Mouse (Mus musculus): ENCODE measurements at regions not wholly inside any gene's neighbourhood (a gene's known extent, or its start where the extent isn't known, plus 50 kb on each side); places are given as distances from the start of the nearest gene placed in this dataset.
A peak's percentile ranks its signal among the peaks of the same experiment; 100 is the strongest.

GRCm38 (mm10) chr8:128003385-128003784, 355.0 kb upstream of the Nrp1 start:
- H3K4me3 ChIP-seq (replicated peaks; ENCODE audit: insufficient read depth, low read depth, low read length) = no peak overlapping the region
- no peaks in the 10 kb centered on the region for H3K4me1 ChIP-seq (ENCODE audit: control insufficient read depth, insufficient read depth, low read length)
- H3K27me3 ChIP-seq (ENCODE audit: control insufficient read depth, insufficient read depth, low read length) = no peaks in the 10 kb centered on the region
- H3K27ac ChIP-seq (ENCODE audit: insufficient read depth, low read length) = no peak overlapping the region
- TF ChIP-seq POLR2A (IDR thresholded peaks at IDR 0.05; ENCODE audit: borderline replicate concordance, insufficient read depth, low read length) = no peak
- no peak for TF ChIP-seq CTCF (IDR thresholded peaks at IDR 0.05; ENCODE audit: borderline replicate concordance, insufficient read depth, low read depth, low read length)
- DNase-seq = no peak
- WGBS = 32% methylated on average over 1 of the region's 1 CpGs

GRCm38 (mm10) chr8:128003881-128004286, 354.5 kb upstream of the Nrp1 start:
- DNase-seq = no peak
- Histone ChIP-seq H3K27me3 (ENCODE audit: control insufficient read depth, insufficient read depth, low read length) (no peaks in the 10 kb centered on the region), H3K4me3 (replicated peaks; ENCODE audit: insufficient read depth, low read depth, low read length) (no peak overlapping the region), H3K4me1 (ENCODE audit: control insufficient read depth, insufficient read depth, low read length) (no peaks in the 10 kb centered on the region), H3K27ac (ENCODE audit: insufficient read depth, low read length) (no peak overlapping the region)
- TF ChIP-seq CTCF (IDR thresholded peaks at IDR 0.05; ENCODE audit: borderline replicate concordance, insufficient read depth, low read depth, low read length) (no peak), POLR2A (IDR thresholded peaks at IDR 0.05; ENCODE audit: borderline replicate concordance, insufficient read depth, low read length) (no peak)
- WGBS = 55% methylated on average over 3 of the region's 3 CpGs

- 90% methylated on average over 6 of the region's 6 CpGs for WGBS
- Histone ChIP-seq H3K27me3 (ENCODE audit: control insufficient read depth, insufficient read depth, low read length) (no peaks in the 10 kb centered on the region), H3K27ac (ENCODE audit: insufficient read depth, low read length) (no peak overlapping the region), H3K4me1 (ENCODE audit: control insufficient read depth, insufficient read depth, low read length) (no peaks in the 10 kb centered on the region), H3K4me3 (replicated peaks; ENCODE audit: insufficient read depth, low read depth, low read length) (no peak overlapping the region)
- no peak for TF ChIP-seq POLR2A (IDR thresholded peaks at IDR 0.05; ENCODE audit: borderline replicate concordance, insufficient read depth, low read length)
- TF ChIP-seq CTCF (IDR thresholded peaks at IDR 0.05; ENCODE audit: borderline replicate concordance, insufficient read depth, low read depth, low read length) = no peak
- no peak for DNase-seq
Observed at GRCm38 (mm10) chr8:128009393-128010010, 348.9 kb upstream of the Nrp1 start.

GRCm38 (mm10) chr8:128017171-128017570, 341.2 kb upstream of the Nrp1 start:
- Histone ChIP-seq H3K4me3 (replicated peaks; ENCODE audit: insufficient read depth, low read depth, low read length) (no peak overlapping the region), H3K27ac (ENCODE audit: insufficient read depth, low read length) (no peak overlapping the region), H3K4me1 (ENCODE audit: control insufficient read depth, insufficient read depth, low read length) (no peaks in the 10 kb centered on the region), H3K27me3 (ENCODE audit: control insufficient read depth, insufficient read depth, low read length) (no peaks in the 10 kb centered on the region)
- TF ChIP-seq POLR2A (IDR thresholded peaks at IDR 0.05; ENCODE audit: borderline replicate concordance, insufficient read depth, low read length) = no peak
- no peak for TF ChIP-seq CTCF (IDR thresholded peaks at IDR 0.05; ENCODE audit: borderline replicate concordance, insufficient read depth, low read depth, low read length)
- 67% methylated on average over 8 of the region's 8 CpGs for WGBS
- DNase-seq = no peak

DNA sequence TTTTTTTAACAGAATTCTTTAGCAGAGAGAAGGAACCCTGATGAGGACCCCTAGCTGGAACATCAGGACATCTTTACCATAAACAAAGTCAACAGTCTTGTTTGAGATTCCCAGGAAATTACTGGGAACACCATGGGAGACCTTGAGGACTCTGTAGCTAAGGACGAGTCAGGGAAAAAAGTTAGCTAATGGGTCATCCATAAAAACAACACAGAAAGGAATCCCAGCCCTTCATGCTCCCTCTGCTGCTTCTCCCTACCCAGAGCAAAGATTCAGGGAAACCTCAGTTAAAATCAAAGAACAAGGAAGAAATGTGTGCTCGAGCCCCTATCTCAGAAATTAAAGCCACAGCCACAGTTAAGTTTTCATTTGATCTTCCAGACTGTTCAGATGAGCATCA, 334.7 kb upstream of the Nrp1 start:
- TF ChIP-seq CTCF (IDR thresholded peaks at IDR 0.05; ENCODE audit: borderline replicate concordance, insufficient read depth, low read depth, low read length) = no peak
- TF ChIP-seq POLR2A (IDR thresholded peaks at IDR 0.05; ENCODE audit: borderline replicate concordance, insufficient read depth, low read length) = no peak
- Histone ChIP-seq H3K4me1 (ENCODE audit: control insufficient read depth, insufficient read depth, low read length) (peaks cover 4% of the 10 kb centered on the region; the same call in 1 of the 2 replicates), H3K27ac (ENCODE audit: insufficient read depth, low read length) (no peak overlapping the region)

DNA sequence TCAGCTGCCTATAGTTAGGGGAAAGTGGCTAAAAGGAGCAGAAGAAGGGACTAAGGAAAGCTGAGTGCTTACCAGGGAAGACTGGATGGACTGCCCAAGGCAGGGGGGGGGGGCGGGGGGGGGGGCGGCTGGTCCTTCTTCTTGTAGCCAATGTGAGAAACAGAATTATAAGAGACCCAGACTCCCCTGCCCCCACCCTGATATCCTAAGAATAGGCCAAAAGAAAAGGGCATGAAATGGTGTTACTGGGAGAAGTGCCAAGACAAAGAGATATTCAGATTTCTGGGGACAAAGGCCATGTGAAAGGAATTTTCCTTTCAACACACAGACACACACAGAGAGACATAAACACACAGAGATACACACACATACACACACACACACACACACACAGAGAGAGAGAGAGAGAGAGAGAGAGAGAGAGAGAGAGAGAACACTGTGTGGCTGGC, 333.6 kb upstream of the Nrp1 start:
- Histone ChIP-seq H3K27ac (ENCODE audit: insufficient read depth, low read length) (no peak overlapping the region), H3K4me1 (ENCODE audit: control insufficient read depth, insufficient read depth, low read length) (peaks cover 4% of the 10 kb centered on the region; the same call in 1 of the 2 replicates), H3K4me3 (replicated peaks; ENCODE audit: insufficient read depth, low read depth, low read length) (no peak overlapping the region), H3K27me3 (ENCODE audit: control insufficient read depth, insufficient read depth, low read length) (no peaks in the 10 kb centered on the region; the same call in 1 of the 2 replicates)
- peak in 1 of 2 experiments; percentile 3 for DNase-seq
- TF ChIP-seq POLR2A (IDR thresholded peaks at IDR 0.05; ENCODE audit: borderline replicate concordance, insufficient read depth, low read length) = no peak
- no peak for TF ChIP-seq CTCF (IDR thresholded peaks at IDR 0.05; ENCODE audit: borderline replicate concordance, insufficient read depth, low read depth, low read length)
- WGBS = 0% methylated on average over 2 of the region's 2 CpGs

More for the DNA sequence above, 334.7 kb upstream of the Nrp1 start:
- 82% methylated on average over 2 of the region's 2 CpGs for WGBS
- H3K4me3 ChIP-seq (replicated peaks; ENCODE audit: insufficient read depth, low read depth, low read length) = no peak overlapping the region
- no peaks in the 10 kb centered on the region; the same call in 1 of the 2 replicates for H3K27me3 ChIP-seq (ENCODE audit: control insufficient read depth, insufficient read depth, low read length)
- DNase-seq = no peak

DNA sequence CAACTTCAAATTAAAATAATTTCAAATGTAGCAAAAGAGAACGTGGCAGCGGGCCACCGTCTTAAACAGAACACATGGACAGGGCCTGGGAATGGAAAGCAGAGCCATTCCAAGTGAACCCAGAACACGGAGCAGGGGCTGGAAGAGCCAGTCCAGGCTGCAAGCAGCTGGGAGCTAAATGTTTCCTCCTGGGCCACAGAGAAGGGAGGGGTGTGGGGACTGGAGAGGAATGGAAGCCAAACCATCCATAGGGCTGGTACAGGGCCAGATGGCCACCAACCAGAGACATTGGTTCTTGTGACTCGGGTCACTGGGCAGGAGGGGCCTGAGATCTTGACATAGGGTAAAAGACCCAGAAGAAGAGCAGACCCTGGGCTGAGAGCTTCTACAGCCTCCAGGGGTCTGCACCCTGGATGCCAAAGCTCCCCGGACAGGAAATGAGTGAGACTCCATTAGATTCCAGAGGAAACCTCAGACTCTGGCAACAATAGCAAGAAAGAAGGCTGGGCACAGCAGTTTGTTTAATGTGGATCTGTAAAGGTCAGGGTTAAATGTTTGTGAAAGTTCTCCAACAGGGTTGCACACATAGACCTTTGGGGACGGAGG, 333.1 kb upstream of the Nrp1 start:
- peak; percentile 15 to 32 for DNase-seq
- WGBS = 9% methylated on average over 7 of the region's 7 CpGs
- TF ChIP-seq POLR2A (IDR thresholded peaks at IDR 0.05; ENCODE audit: borderline replicate concordance, insufficient read depth, low read length) (no peak), CTCF (IDR thresholded peaks at IDR 0.05; ENCODE audit: borderline replicate concordance, insufficient read depth, low read depth, low read length) (no peak)
- H3K4me1 ChIP-seq (ENCODE audit: control insufficient read depth, insufficient read depth, low read length) = peaks cover 4% of the 10 kb centered on the region; the same call in 1 of the 2 replicates
- no peak overlapping the region for H3K4me3 ChIP-seq (replicated peaks; ENCODE audit: insufficient read depth, low read depth, low read length)
- no peaks in the 10 kb centered on the region; the same call in 1 of the 2 replicates for H3K27me3 ChIP-seq (ENCODE audit: control insufficient read depth, insufficient read depth, low read length)
- H3K27ac ChIP-seq (ENCODE audit: insufficient read depth, low read length) = no peak overlapping the region

DNA sequence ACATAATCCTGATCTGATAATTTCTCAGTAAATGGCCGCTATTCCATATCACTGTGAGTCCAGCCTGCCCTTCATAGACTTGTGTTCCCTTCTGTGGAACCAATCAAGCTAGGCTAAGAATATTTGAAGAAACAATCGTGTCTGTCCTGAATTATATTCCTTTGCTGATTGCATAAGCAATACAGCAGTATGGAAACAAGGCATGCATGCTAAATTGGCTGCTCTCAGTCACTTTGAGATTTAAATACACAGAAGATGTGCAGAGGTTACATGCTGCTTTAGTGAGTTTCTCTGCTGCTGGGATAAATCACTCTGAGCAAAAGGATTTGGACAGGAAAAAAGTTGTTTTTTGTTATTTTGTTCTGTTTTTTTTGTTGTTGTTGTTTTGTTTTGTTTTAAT, 331.4 kb upstream of the Nrp1 start:
- 85% methylated on average over 2 of the region's 2 CpGs for WGBS
- H3K27me3 ChIP-seq (ENCODE audit: control insufficient read depth, insufficient read depth, low read length) = no peaks in the 10 kb centered on the region; the same call in 1 of the 2 replicates
- no peak overlapping the region for H3K4me3 ChIP-seq (replicated peaks; ENCODE audit: insufficient read depth, low read depth, low read length)
- peaks cover 4% of the 10 kb centered on the region; the same call in 1 of the 2 replicates for H3K4me1 ChIP-seq (ENCODE audit: control insufficient read depth, insufficient read depth, low read length)
- TF ChIP-seq POLR2A (IDR thresholded peaks at IDR 0.05; ENCODE audit: borderline replicate concordance, insufficient read depth, low read length) (no peak), CTCF (IDR thresholded peaks at IDR 0.05; ENCODE audit: borderline replicate concordance, insufficient read depth, low read depth, low read length) (no peak)
- DNase-seq = no peak
- no peak overlapping the region for H3K27ac ChIP-seq (ENCODE audit: insufficient read depth, low read length)
